Mouse (Mus musculus): Measurements from ENCODE around the gene Ssmem1. TPM values are rescaled to one million over a fixed set of nuclear protein-coding genes. Genes with fewer than 3 reads are reported as not detected.

Gene Ssmem1
- polyA plus RNA-seq, 2 experiments, result 0.10 to 0.14 TPM

- H3K27ac ChIP-seq, result no peak overlapping the region
- H3K36me3 ChIP-seq (replicated peaks; ENCODE audit: control insufficient read depth, insufficient read depth, low read depth), result peaks cover 17% of the 10 kb centered on the region
- H3K4me2 ChIP-seq (ENCODE audit: low read depth), result no peak overlapping the region
- H3K9ac ChIP-seq (replicated peaks), result no peak overlapping the region
- DNase-seq (ENCODE audit: low read depth in 3 of 3, low spot score in 3 of 3) (no peak), ATAC-seq (ENCODE audit: insufficient read depth) (no peak)
- TF ChIP-seq EP300 (IDR thresholded peaks at IDR 0.05; ENCODE audit: low read depth) (no peak), CTCF (IDR thresholded peaks at IDR 0.05; ENCODE audit: low read depth) (no peak)
- no peak overlapping the region for H3K4me3 ChIP-seq (ENCODE audit: insufficient read depth in 1 of 2, low read depth in 2 of 2, low read length in 2 of 2)
- H3K9me3 ChIP-seq (ENCODE audit: control insufficient read depth, low read length), result no peaks in the 10 kb centered on the region
- H3K4me1 ChIP-seq (replicated peaks; ENCODE audit: control insufficient read depth in 2 of 2, insufficient read depth in 2 of 2, low read length in 1 of 2), result peaks cover 0 to 2% of the 10 kb centered on the region in 2 experiments; a peak in 1 of 4 replicates
- WGBS (ENCODE audit: insufficient replicate concordance), result 63% methylated on average over 10 of the region's 10 CpGs
- H3K27me3 ChIP-seq (ENCODE audit: control insufficient read depth, insufficient read depth, low read length), result no peaks in the 10 kb centered on the region
These were observed 33.5 kb upstream of the Ssmem1 start for GRCm38 (mm10) chr6:30476025-30476765.

- no peak overlapping the region for H3K4me2 ChIP-seq (ENCODE audit: low read depth)
- DNase-seq (ENCODE audit: low read depth in 3 of 3, low spot score in 3 of 3) (no peak), ATAC-seq (ENCODE audit: insufficient read depth) (no peak)
- no peak overlapping the region for H3K4me3 ChIP-seq (ENCODE audit: insufficient read depth in 1 of 2, low read depth in 2 of 2, low read length in 2 of 2)
- 82% methylated on average over 8 of the region's 8 CpGs for WGBS (ENCODE audit: insufficient replicate concordance)
- no peak overlapping the region for H3K9ac ChIP-seq (replicated peaks)
- H3K9me3 ChIP-seq (ENCODE audit: control insufficient read depth, low read length), result no peaks in the 10 kb centered on the region
- no peaks in the 10 kb centered on the region for H3K27me3 ChIP-seq (ENCODE audit: control insufficient read depth, insufficient read depth, low read length)
- peaks cover 25% of the 10 kb centered on the region for H3K36me3 ChIP-seq (replicated peaks; ENCODE audit: control insufficient read depth, insufficient read depth, low read depth)
- no peak overlapping the region for H3K27ac ChIP-seq
- H3K4me1 ChIP-seq (replicated peaks; ENCODE audit: control insufficient read depth in 2 of 2, insufficient read depth in 2 of 2, low read length in 1 of 2), result peaks cover 0 to 2% of the 10 kb centered on the region in 2 experiments; a peak in 1 of 4 replicates
- TF ChIP-seq EP300 (IDR thresholded peaks at IDR 0.05; ENCODE audit: low read depth), result no peak
- no peak for TF ChIP-seq CTCF (IDR thresholded peaks at IDR 0.05; ENCODE audit: low read depth)
These were observed 32.4 kb upstream of the Ssmem1 start for GRCm38 (mm10) chr6:30477210-30477714.

GRCm38 (mm10) chr6:30477784-30478183 is 31.9 kb upstream of the Ssmem1 start:
- Histone ChIP-seq H3K9ac (replicated peaks) (no peak overlapping the region), H3K4me1 (replicated peaks; ENCODE audit: control insufficient read depth in 2 of 2, insufficient read depth in 2 of 2, low read length in 1 of 2) (peaks cover 0 to 2% of the 10 kb centered on the region in 2 experiments; a peak in 1 of 4 replicates), H3K27ac (no peak overlapping the region), H3K4me3 (ENCODE audit: insufficient read depth in 1 of 2, low read depth in 2 of 2, low read length in 2 of 2) (no peak overlapping the region), H3K9me3 (ENCODE audit: control insufficient read depth, low read length) (no peaks in the 10 kb centered on the region), H3K36me3 (replicated peaks; ENCODE audit: control insufficient read depth, insufficient read depth, low read depth) (peaks cover 31% of the 10 kb centered on the region), H3K4me2 (ENCODE audit: low read depth) (no peak overlapping the region), H3K27me3 (ENCODE audit: control insufficient read depth, insufficient read depth, low read length) (no peaks in the 10 kb centered on the region)
- 80% methylated on average over 6 of the region's 6 CpGs for WGBS (ENCODE audit: insufficient replicate concordance)
- TF ChIP-seq EP300 (IDR thresholded peaks at IDR 0.05; ENCODE audit: low read depth) (no peak), CTCF (IDR thresholded peaks at IDR 0.05; ENCODE audit: low read depth) (no peak)
- DNase-seq (ENCODE audit: low read depth in 3 of 3, low spot score in 3 of 3), result no peak
- ATAC-seq (ENCODE audit: insufficient read depth), result no peak

GRCm38 (mm10) chr6:30479418-30479817 is 30.2 kb upstream of the Ssmem1 start:
- H3K36me3 ChIP-seq (replicated peaks; ENCODE audit: control insufficient read depth, insufficient read depth, low read depth), result peaks cover 45% of the 10 kb centered on the region
- 84% methylated on average over 3 of the region's 3 CpGs for WGBS (ENCODE audit: insufficient replicate concordance)
- H3K9ac ChIP-seq (replicated peaks), result no peak overlapping the region
- H3K27ac ChIP-seq, result no peak overlapping the region
- no peaks in the 10 kb centered on the region for H3K9me3 ChIP-seq (ENCODE audit: control insufficient read depth, low read length)
- TF ChIP-seq EP300 (IDR thresholded peaks at IDR 0.05; ENCODE audit: low read depth) (no peak), CTCF (IDR thresholded peaks at IDR 0.05; ENCODE audit: low read depth) (no peak)
- no peak overlapping the region for H3K4me2 ChIP-seq (ENCODE audit: low read depth)
- DNase-seq (ENCODE audit: low read depth in 3 of 3, low spot score in 3 of 3) (no peak), ATAC-seq (ENCODE audit: insufficient read depth) (no peak)
- H3K4me3 ChIP-seq (ENCODE audit: insufficient read depth in 1 of 2, low read depth in 2 of 2, low read length in 2 of 2), result no peak overlapping the region
- peaks cover 0 to 2% of the 10 kb centered on the region in 2 experiments; a peak in 1 of 4 replicates for H3K4me1 ChIP-seq (replicated peaks; ENCODE audit: control insufficient read depth in 2 of 2, insufficient read depth in 2 of 2, low read length in 1 of 2)
- H3K27me3 ChIP-seq (ENCODE audit: control insufficient read depth, insufficient read depth, low read length), result no peaks in the 10 kb centered on the region

GRCm38 (mm10) chr6:30482908-30483307 is 26.7 kb upstream of the Ssmem1 start:
- DNase-seq (ENCODE audit: low read depth in 3 of 3, low spot score in 3 of 3), result no peak
- H3K4me3 ChIP-seq (ENCODE audit: insufficient read depth in 1 of 2, low read depth in 2 of 2, low read length in 2 of 2), result no peak overlapping the region
- H3K4me2 ChIP-seq (ENCODE audit: low read depth), result no peak overlapping the region
- no peaks in the 10 kb centered on the region; a peak in 1 of 4 replicates for H3K4me1 ChIP-seq (replicated peaks; ENCODE audit: control insufficient read depth in 2 of 2, insufficient read depth in 2 of 2, low read length in 1 of 2)
- no peak overlapping the region for H3K9ac ChIP-seq (replicated peaks)
- no peaks in the 10 kb centered on the region for H3K9me3 ChIP-seq (ENCODE audit: control insufficient read depth, low read length)
- WGBS (ENCODE audit: insufficient replicate concordance), result 86% methylated on average over 2 of the region's 2 CpGs
- ATAC-seq (ENCODE audit: insufficient read depth), result no peak
- TF ChIP-seq CTCF (IDR thresholded peaks at IDR 0.05; ENCODE audit: low read depth), result no peak
- TF ChIP-seq EP300 (IDR thresholded peaks at IDR 0.05; ENCODE audit: low read depth), result no peak
- H3K36me3 ChIP-seq (replicated peaks; ENCODE audit: control insufficient read depth, insufficient read depth, low read depth), result peaks cover 76% of the 10 kb centered on the region
- no peaks in the 10 kb centered on the region for H3K27me3 ChIP-seq (ENCODE audit: control insufficient read depth, insufficient read depth, low read length)
- H3K27ac ChIP-seq, result no peak overlapping the region

Data from liver, embryonic 14.5 days (tissue).